Comparison of ENCODE assay signal across 8 mouse cellular contexts in genomic region chr19:46055752-46056387, GRCm38 (mm10). TPM values are rescaled to one million over a fixed set of nuclear protein-coding genes. Genes with fewer than 3 reads are reported as not detected.
A peak's percentile ranks its signal among the peaks of the same experiment; 100 is the strongest.
DNase-seq lines count a peak whose midpoint lies in the region; ATAC-seq and TF ChIP-seq lines count a peak whose summit lies in the region.

No protein-coding gene starts in this region.

- no peaks in the 10 kb centered on the region for H3K36me3 ChIP-seq in heart, embryonic 13.5 days
- H3K36me3 ChIP-seq in ES-Bruce4 (ENCODE audit: control insufficient read depth, insufficient read depth, low read length, poor library complexity, severe bottlenecking): peaks cover under 1% of the 10 kb centered on the region; the same call in 1 of the 2 replicates
- no peaks in the 10 kb centered on the region for H3K36me3 ChIP-seq in forebrain, embryonic 11.5 days (ENCODE audit: control insufficient read depth, insufficient read depth, low read length)
- H3K36me3 ChIP-seq in liver, adult 2 months (ENCODE audit: control insufficient read depth, insufficient read depth, low read length): no peaks in the 10 kb centered on the region
- H3K36me3 ChIP-seq in small intestine, adult 2 months (ENCODE audit: control insufficient read depth, insufficient read depth, low read length): no peaks in the 10 kb centered on the region

- no peaks in the 10 kb centered on the region for H3K27me3 ChIP-seq in heart, embryonic 13.5 days (replicated peaks)
- H3K27me3 ChIP-seq in ES-Bruce4 (ENCODE audit: control insufficient read depth, insufficient read depth, low read length, poor library complexity, severe bottlenecking): no peaks in the 10 kb centered on the region
- no peaks in the 10 kb centered on the region for H3K27me3 ChIP-seq in forebrain, embryonic 11.5 days (ENCODE audit: control insufficient read depth, insufficient read depth, low read length)
- H3K27me3 ChIP-seq in liver, adult 2 months (ENCODE audit: control insufficient read depth, insufficient read depth, low read length): no peaks in the 10 kb centered on the region
- no peaks in the 10 kb centered on the region for H3K27me3 ChIP-seq in small intestine, adult 2 months (ENCODE audit: control insufficient read depth, insufficient read depth, low read length)

- TF ChIP-seq EP300 in ES-Bruce4 (IDR thresholded peaks at IDR 0.05; ENCODE audit: insufficient read depth, low read depth, low read length): no peak

- H3K9me3 ChIP-seq in heart, embryonic 13.5 days: no peaks in the 10 kb centered on the region
- no peaks in the 10 kb centered on the region for H3K9me3 ChIP-seq in ES-Bruce4 (replicated peaks; ENCODE audit: control insufficient read depth, insufficient read depth, low read length, poor library complexity, severe bottlenecking)
- H3K9me3 ChIP-seq in forebrain, embryonic 11.5 days (ENCODE audit: control insufficient read depth, low read length): no peaks in the 10 kb centered on the region

- no peak for TF ChIP-seq CTCF in ES-Bruce4 (IDR thresholded peaks at IDR 0.05; ENCODE audit: low read depth, low read length)
- TF ChIP-seq CTCF in liver, adult 2 months (IDR thresholded peaks at IDR 0.05; ENCODE audit: low read depth, low read length): 0 out of 2 replicates have a peak, but pooled peaks have one; percentile 1
- no peak for TF ChIP-seq CTCF in small intestine, adult 2 months (IDR thresholded peaks at IDR 0.05; ENCODE audit: extremely low read depth, insufficient read length, insufficient replicate concordance, low read depth, low read length)

- no peak for DNase-seq in heart, postnatal 36 days
- DNase-seq in forebrain, embryonic 11.5 days (ENCODE audit: low spot score): no peak
- no peak for DNase-seq in liver, adult 2 months (ENCODE audit: extremely low read depth, low read depth, low spot score)
- no peak for DNase-seq in layer of hippocampus, adult 18-20 months (ENCODE audit: low spot score in 2 of 2)
- no peak for DNase-seq in right cerebral cortex, postnatal 36 days (ENCODE audit: low spot score in 2 of 2)

- intact Hi-C loops in heart, postnatal 36 days (cut with DNase I): no loop called here

- peak overlapping the region; percentile 91 for H3K4me2 ChIP-seq in heart, embryonic 13.5 days
- peak overlapping the region; percentile 84; the same call in 1 of the 2 replicates for H3K4me2 ChIP-seq in forebrain, embryonic 11.5 days (ENCODE audit: low read depth, low read length, severe bottlenecking)

- peak; percentile 42 for ATAC-seq in heart, embryonic 13.5 days (ENCODE audit: extremely low read depth, insufficient number of reproducible peaks, low FRiP score, low TSS enrichment)
- peak; percentile 79 for ATAC-seq in forebrain, embryonic 11.5 days (replicated peaks; ENCODE audit: low FRiP score)

- WGBS in heart, embryonic 13.5 days: under 1% methylated on average over 11 of the region's 11 CpGs
- 2% methylated on average over 11 of the region's 11 CpGs for WGBS in forebrain, embryonic 11.5 days
- 3% methylated on average over 11 of the region's 11 CpGs for WGBS in liver, adult 2 months
- WGBS in small intestine, adult 2 months: 3% methylated on average over 11 of the region's 11 CpGs

- peak overlapping the region; percentile 90 for H3K4me3 ChIP-seq in heart, embryonic 13.5 days
- H3K4me3 ChIP-seq in ES-Bruce4 (ENCODE audit: low read depth, low read length): peak overlapping the region; percentile 39
- H3K4me3 ChIP-seq in forebrain, embryonic 11.5 days (ENCODE audit: low read depth, low read length): peak overlapping the region; percentile 88
- peak overlapping the region; percentile 95 for H3K4me3 ChIP-seq in liver, adult 2 months (ENCODE audit: insufficient read depth, low read depth, low read length)
- H3K4me3 ChIP-seq in small intestine, adult 2 months (ENCODE audit: low read depth, low read length): peak overlapping the region; percentile 17; the same call in 1 of the 2 replicates

- H3K27ac ChIP-seq in heart, embryonic 13.5 days (replicated peaks): peak overlapping the region; percentile 97; the same call in 1 of the 2 replicates
- no peak overlapping the region for H3K27ac ChIP-seq in ES-Bruce4 (ENCODE audit: insufficient read depth, low read length)
- H3K27ac ChIP-seq in forebrain, embryonic 11.5 days (ENCODE audit: low read depth, low read length): no peak overlapping the region; the same call in 1 of the 2 replicates
- 0 out of 2 replicates have a peak overlapping the region, but pooled peaks have one; percentile 12 for H3K27ac ChIP-seq in liver, adult 2 months (replicated peaks; ENCODE audit: insufficient read depth, low read depth, low read length)
- no peak overlapping the region; the same call in 1 of the 2 replicates for H3K27ac ChIP-seq in small intestine, adult 2 months (ENCODE audit: insufficient read depth, low read depth, low read length)

- H3K4me1 ChIP-seq in heart, embryonic 13.5 days: peaks cover 28% of the 10 kb centered on the region
- peaks cover 2% of the 10 kb centered on the region for H3K4me1 ChIP-seq in ES-Bruce4 (ENCODE audit: control insufficient read depth, insufficient read depth, low read length)
- peaks cover 8% of the 10 kb centered on the region; the same call in 1 of the 2 replicates for H3K4me1 ChIP-seq in forebrain, embryonic 11.5 days (replicated peaks; ENCODE audit: control insufficient read depth, insufficient read depth, low read length)
- peaks cover 3% of the 10 kb centered on the region for H3K4me1 ChIP-seq in liver, adult 2 months (ENCODE audit: control insufficient read depth, insufficient read depth, low read length)
- no peaks in the 10 kb centered on the region for H3K4me1 ChIP-seq in small intestine, adult 2 months (ENCODE audit: control insufficient read depth, insufficient read depth, insufficient read length, low read length)

- H3K9ac ChIP-seq in heart, embryonic 13.5 days: peak overlapping the region; percentile 92
- H3K9ac ChIP-seq in ES-Bruce4 (ENCODE audit: low read depth, poor library complexity, severe bottlenecking): peak overlapping the region; percentile 96
- peak overlapping the region; percentile 23; the same call in 1 of the 2 replicates for H3K9ac ChIP-seq in forebrain, embryonic 11.5 days (ENCODE audit: low read length)
- H3K9ac ChIP-seq in liver, adult 2 months (ENCODE audit: low read depth, low read length): no peak overlapping the region

- no peak for TF ChIP-seq POLR2A in ES-Bruce4 (IDR thresholded peaks at IDR 0.05; ENCODE audit: insufficient read depth, low read length)
- TF ChIP-seq POLR2A in liver, adult 2 months (IDR thresholded peaks at IDR 0.05; ENCODE audit: extremely low read depth, insufficient read depth, low read length): no peak
- TF ChIP-seq POLR2A in small intestine, adult 2 months (IDR thresholded peaks at IDR 0.05; ENCODE audit: low read depth, low read length): no peak

- peaks cover 18% of the 10 kb centered on the region; the same call in 1 of the 2 replicates for H3K79me2 ChIP-seq in liver, adult 2 months (ENCODE audit: control insufficient read depth, insufficient read depth, low read length)

RNA-seq across cellular contexts. Expression of gene Ldb1, which starts 10.9 kb away (rescaled TPM):
- polyA plus RNA-seq in heart, embryonic 13.5 days (2015; fragmentation: Nextera tagmentation; extraction: Ambion mirVana): 64.7 and 69.7 TPM in 2 replicates
- 10 to 100 TPM; 38.4 to 52.4 TPM for total RNA-seq in heart, postnatal 36 days (2021)
- 146 and 155 TPM in 2 replicates for polyA plus RNA-seq in ES-Bruce4 (2011; ENCODE audit: insufficient read depth, insufficient read length, low read depth, missing spikeins)
- polyA plus RNA-seq in forebrain, embryonic 11.5 days (2014; fragmentation: Nextera tagmentation; extraction: Ambion mirVana): 104 and 108 TPM in 2 replicates
- 14.9 and 18.1 TPM in 2 replicates for total RNA-seq in liver, adult 2 months (2014; rRNA removed)
- 27.9 and 42.1 TPM in 2 replicates for polyA plus RNA-seq in liver, adult 2 months (2012; rRNA removed)
- polyA plus RNA-seq in small intestine, adult 2 months (2012; rRNA removed): 35.6 and 60.8 TPM in 2 replicates
- 100 to 1,000 TPM; 122 to 123 TPM for total RNA-seq in layer of hippocampus, adult 18-20 months (2021)

RNA-seq across cellular contexts. Expression of gene Pprc1, which starts 11.2 kb away (rescaled TPM):
- 19.9 and 21.4 TPM in 2 replicates for polyA plus RNA-seq in heart, embryonic 13.5 days (2015; fragmentation: Nextera tagmentation; extraction: Ambion mirVana)
- total RNA-seq in heart, postnatal 36 days (2021): 10 to 100 TPM; 16.1 to 16.4 TPM
- 114 and 141 TPM in 2 replicates for polyA plus RNA-seq in ES-Bruce4 (2011; ENCODE audit: insufficient read depth, insufficient read length, low read depth, missing spikeins)
- polyA plus RNA-seq in forebrain, embryonic 11.5 days (2014; fragmentation: Nextera tagmentation; extraction: Ambion mirVana): 60.7 and 61.3 TPM in 2 replicates
- 1.1 and 2.1 TPM in 2 replicates for total RNA-seq in liver, adult 2 months (2014; rRNA removed)
- 5.0 and 11.7 TPM in 2 replicates for polyA plus RNA-seq in liver, adult 2 months (2012; rRNA removed)
- polyA plus RNA-seq in small intestine, adult 2 months (2012; rRNA removed): 9.9 and 10.6 TPM in 2 replicates
- 10 to 100 TPM; 31.0 to 36.6 TPM for total RNA-seq in layer of hippocampus, adult 18-20 months (2021)

RNA-seq across cellular contexts. Expression of gene Nolc1, which starts 19.8 kb away (rescaled TPM):
- 48.4 and 48.9 TPM in 2 replicates for polyA plus RNA-seq in heart, embryonic 13.5 days (2015; fragmentation: Nextera tagmentation; extraction: Ambion mirVana)
- total RNA-seq in heart, postnatal 36 days (2021): 10 to 100 TPM; 14.4 to 19.8 TPM
- 157 and 164 TPM in 2 replicates for polyA plus RNA-seq in ES-Bruce4 (2011; ENCODE audit: insufficient read depth, insufficient read length, low read depth, missing spikeins)
- 132 and 133 TPM in 2 replicates for polyA plus RNA-seq in forebrain, embryonic 11.5 days (2014; fragmentation: Nextera tagmentation; extraction: Ambion mirVana)
- 3.4 and 3.8 TPM in 2 replicates for total RNA-seq in liver, adult 2 months (2014; rRNA removed)
- 5.6 and 7.3 TPM in 2 replicates for polyA plus RNA-seq in liver, adult 2 months (2012; rRNA removed)
- polyA plus RNA-seq in small intestine, adult 2 months (2012; rRNA removed): 3.4 and 4.3 TPM in 2 replicates
- total RNA-seq in layer of hippocampus, adult 18-20 months (2021): 10 to 100 TPM; 56.2 to 56.4 TPM

RNA-seq across cellular contexts. Expression of gene Hps6, which starts 52.6 kb away (rescaled TPM):
- 5.9 and 6.3 TPM in 2 replicates for polyA plus RNA-seq in heart, embryonic 13.5 days (2015; fragmentation: Nextera tagmentation; extraction: Ambion mirVana)
- total RNA-seq in heart, postnatal 36 days (2021): 1 to 10 TPM; 6.1 to 6.3 TPM
- polyA plus RNA-seq in ES-Bruce4 (2011; ENCODE audit: insufficient read depth, insufficient read length, low read depth, missing spikeins): 3.1 and 3.3 TPM in 2 replicates
- 2.5 and 3.7 TPM in 2 replicates for polyA plus RNA-seq in forebrain, embryonic 11.5 days (2014; fragmentation: Nextera tagmentation; extraction: Ambion mirVana)
- total RNA-seq in liver, adult 2 months (2014; rRNA removed): 2.3 and 2.9 TPM in 2 replicates
- polyA plus RNA-seq in liver, adult 2 months (2012; rRNA removed): 3.2 TPM in 2 replicates
- 3.4 and 5.6 TPM in 2 replicates for polyA plus RNA-seq in small intestine, adult 2 months (2012; rRNA removed)
- total RNA-seq in layer of hippocampus, adult 18-20 months (2021): 1 to 10 TPM; 7.5 to 9.7 TPM

RNA-seq across cellular contexts. Expression of gene Armh3, which starts 57.6 kb away (rescaled TPM):
- polyA plus RNA-seq in heart, embryonic 13.5 days (2015; fragmentation: Nextera tagmentation; extraction: Ambion mirVana): 12.7 and 13.0 TPM in 2 replicates
- total RNA-seq in heart, postnatal 36 days (2021): 10 to 100 TPM; 15.5 to 15.8 TPM
- 17.1 and 18.6 TPM in 2 replicates for polyA plus RNA-seq in ES-Bruce4 (2011; ENCODE audit: insufficient read depth, insufficient read length, low read depth, missing spikeins)
- 17.2 and 19.4 TPM in 2 replicates for polyA plus RNA-seq in forebrain, embryonic 11.5 days (2014; fragmentation: Nextera tagmentation; extraction: Ambion mirVana)
- 3.8 and 4.2 TPM in 2 replicates for total RNA-seq in liver, adult 2 months (2014; rRNA removed)
- polyA plus RNA-seq in liver, adult 2 months (2012; rRNA removed): 4.9 and 5.2 TPM in 2 replicates
- 3.6 and 7.5 TPM in 2 replicates for polyA plus RNA-seq in small intestine, adult 2 months (2012; rRNA removed)
- total RNA-seq in layer of hippocampus, adult 18-20 months (2021): 10 to 100 TPM; 18.4 to 19.3 TPM

Comparison
In these comparisons a context has a peak if more than half of its experiments do, and no peak if none do; other contexts are left out.
1. H3K27ac ChIP-seq: peak in heart, embryonic 13.5 days (single experiment) and liver, adult 2 months (single experiment); none in ES-Bruce4 (single experiment), forebrain, embryonic 11.5 days (single experiment) and small intestine, adult 2 months (single experiment).
2. H3K4me3 ChIP-seq: peak in every context shown above with its lines; median percentile 95 in liver, adult 2 months; 90 in heart, embryonic 13.5 days; 88 in forebrain, embryonic 11.5 days; 39 in ES-Bruce4; 17 in small intestine, adult 2 months.